Mouse (Mus musculus): ENCODE results near the gene Smc5. TPM values are rescaled to one million over a fixed set of nuclear protein-coding genes. Genes with fewer than 3 reads are reported as not detected.

Gene Smc5
- polyA plus RNA-seq, 1 experiment: 25.2 TPM

GRCm38 (mm10) chr19:23163361-23163760 is 110.3 kb downstream of the Smc5 start:
- H3K4me3 ChIP-seq (ENCODE audit: control insufficient read depth, low read depth, low read length): no peak overlapping the region
- H3K4me1 ChIP-seq (ENCODE audit: control insufficient read depth, insufficient read depth, low read length): no peaks in the 10 kb centered on the region; the same call in 1 of the 2 replicates
- TF ChIP-seq POLR2A (IDR thresholded peaks at IDR 0.05; ENCODE audit: control insufficient read depth, low read depth, low read length) (no peak), CTCF (IDR thresholded peaks at IDR 0.05; ENCODE audit: control insufficient read depth, insufficient read depth, insufficient replicate concordance, low read depth, low read length) (no peak)
- H3K27me3 ChIP-seq (ENCODE audit: control insufficient read depth, insufficient read depth, low read length): no peaks in the 10 kb centered on the region
- H3K27ac ChIP-seq (ENCODE audit: control insufficient read depth, insufficient read depth, low read depth, low read length): no peak overlapping the region
- no peaks in the 10 kb centered on the region for H3K36me3 ChIP-seq (ENCODE audit: control insufficient read depth, insufficient read depth, low read length)

GRCm38 (mm10) chr19:23162877-23163276 is 110.8 kb downstream of the Smc5 start:
- Histone ChIP-seq H3K27me3 (ENCODE audit: control insufficient read depth, insufficient read depth, low read length) (no peaks in the 10 kb centered on the region), H3K4me3 (ENCODE audit: control insufficient read depth, low read depth, low read length) (no peak overlapping the region), H3K36me3 (ENCODE audit: control insufficient read depth, insufficient read depth, low read length) (no peaks in the 10 kb centered on the region), H3K4me1 (ENCODE audit: control insufficient read depth, insufficient read depth, low read length) (no peaks in the 10 kb centered on the region; the same call in 1 of the 2 replicates), H3K27ac (ENCODE audit: control insufficient read depth, insufficient read depth, low read depth, low read length) (no peak overlapping the region)
- TF ChIP-seq POLR2A (IDR thresholded peaks at IDR 0.05; ENCODE audit: control insufficient read depth, low read depth, low read length) (no peak), CTCF (IDR thresholded peaks at IDR 0.05; ENCODE audit: control insufficient read depth, insufficient read depth, insufficient replicate concordance, low read depth, low read length) (no peak)

GRCm38 (mm10) chr19:23162387-23162809 is 111.3 kb downstream of the Smc5 start:
- TF ChIP-seq POLR2A (IDR thresholded peaks at IDR 0.05; ENCODE audit: control insufficient read depth, low read depth, low read length) (no peak), CTCF (IDR thresholded peaks at IDR 0.05; ENCODE audit: control insufficient read depth, insufficient read depth, insufficient replicate concordance, low read depth, low read length) (no peak)
- Histone ChIP-seq H3K4me3 (ENCODE audit: control insufficient read depth, low read depth, low read length) (no peak overlapping the region), H3K27ac (ENCODE audit: control insufficient read depth, insufficient read depth, low read depth, low read length) (no peak overlapping the region), H3K36me3 (ENCODE audit: control insufficient read depth, insufficient read depth, low read length) (no peaks in the 10 kb centered on the region), H3K4me1 (ENCODE audit: control insufficient read depth, insufficient read depth, low read length) (no peaks in the 10 kb centered on the region; the same call in 1 of the 2 replicates), H3K27me3 (ENCODE audit: control insufficient read depth, insufficient read depth, low read length) (no peaks in the 10 kb centered on the region)

- TF ChIP-seq CTCF (IDR thresholded peaks at IDR 0.05; ENCODE audit: control insufficient read depth, insufficient read depth, insufficient replicate concordance, low read depth, low read length) (no peak), POLR2A (IDR thresholded peaks at IDR 0.05; ENCODE audit: control insufficient read depth, low read depth, low read length) (no peak)
- Histone ChIP-seq H3K27ac (ENCODE audit: control insufficient read depth, insufficient read depth, low read depth, low read length) (no peak overlapping the region), H3K27me3 (ENCODE audit: control insufficient read depth, insufficient read depth, low read length) (no peaks in the 10 kb centered on the region), H3K36me3 (ENCODE audit: control insufficient read depth, insufficient read depth, low read length) (no peaks in the 10 kb centered on the region), H3K4me1 (ENCODE audit: control insufficient read depth, insufficient read depth, low read length) (no peaks in the 10 kb centered on the region; the same call in 1 of the 2 replicates), H3K4me3 (ENCODE audit: control insufficient read depth, low read depth, low read length) (no peak overlapping the region)
Observed at GRCm38 (mm10) chr19:23159780-23160395, 113.8 kb downstream of the Smc5 start.

Other genes with a start within 250 kb of the Smc5 start
- 19.7 and 21.4 TPM in 2 replicates for gene Klf9, start 132.7 kb downstream of the Smc5 start, polyA plus RNA-seq (2012; rRNA removed)
- gene Mamdc2, start 174.5 kb upstream of the Smc5 start, polyA plus RNA-seq (2012; rRNA removed): 0.47 and 0.64 TPM in 2 replicates

Data from testis, adult 2 months (tissue).